Mouse (Mus musculus) frontal cortex, adult 2 months (tissue): ENCODE measurements around the gene Miga2. TPM values are rescaled to one million over a fixed set of nuclear protein-coding genes. Genes with fewer than 3 reads are reported as not detected.
A peak's percentile ranks its signal among the peaks of the same experiment; 100 is the strongest.

ENCODE experiments used
- DNase-seq, 2 experiments: peaks; one replicate each; pipeline ENCODE4 v3.0.0; 2022; ENCODE audit warnings: low spot score in 1 of 2; ENCODE audit errors: extremely low spot score in 1 of 2
- polyA plus RNA-seq: library from polyadenylated mRNA; depleted of rRNA; stranded (reverse); fragments of >200 nt; gene quantifications from 2 replicates; pipeline ENCODE4 v1.2.3, GENCODE M21; 2012

The Miga2 gene
- polyA plus RNA-seq, 1 experiment, result 86.8 TPM

GRCm38 (mm10) chr2:30357552-30358510 lies 6.2 kb upstream of the Miga2 start:
- DNase-seq, result peak in 1 of 2 experiments; percentile 66

DNA sequence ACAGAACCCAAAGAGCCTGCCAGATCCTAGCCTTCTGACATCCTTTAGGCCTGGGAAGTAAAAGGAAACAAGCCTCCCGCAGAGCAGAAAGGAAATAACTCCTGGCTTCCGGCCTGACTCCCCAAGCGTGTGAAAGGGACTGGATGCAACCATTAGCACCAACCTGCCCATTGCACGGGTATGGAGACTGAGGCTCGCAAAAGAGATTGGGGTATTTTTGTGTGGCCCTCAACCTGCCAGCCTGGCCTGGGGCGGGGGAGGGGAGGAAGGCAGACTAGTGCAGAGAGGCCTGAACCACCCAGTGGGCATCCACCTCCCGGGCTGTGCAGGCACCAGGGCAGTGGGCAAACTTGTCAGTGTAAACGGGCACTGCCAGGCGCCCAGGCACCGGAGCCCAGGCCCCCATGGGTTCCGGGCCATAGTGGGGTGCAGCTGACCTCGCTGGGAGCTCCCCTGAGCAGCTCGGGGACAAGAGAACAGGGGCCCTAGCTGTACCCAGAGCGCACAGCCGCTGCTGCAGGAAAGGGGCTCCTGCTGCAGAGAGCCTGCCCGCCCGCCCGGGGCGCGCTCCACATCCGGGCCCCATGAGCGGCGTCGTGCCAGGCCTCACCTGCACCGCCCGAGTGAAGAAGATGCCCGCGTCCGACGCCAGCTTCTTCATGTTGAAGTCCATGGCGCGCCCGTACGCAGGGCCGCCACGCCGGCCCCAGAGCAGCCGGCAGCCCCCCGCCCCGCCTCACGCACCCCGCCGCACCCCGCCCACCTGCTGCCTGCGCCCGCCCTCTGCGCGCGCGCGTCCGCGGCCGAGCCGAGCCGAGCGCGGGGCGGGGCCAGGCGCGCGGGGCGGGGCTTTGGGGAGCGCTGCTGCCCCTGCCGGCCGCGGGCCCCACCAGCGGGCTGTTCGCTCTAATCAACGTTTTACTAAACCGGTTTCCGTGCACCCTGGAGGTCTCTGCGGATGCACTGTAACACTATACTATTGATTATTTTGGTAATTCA lies 5.2 kb upstream of the Miga2 start, which contains the start of gene Sh3glb2:
Sh3glb2 (minus strand) TSS at position 805 of the 999 bp plus-strand sequence.
- DNase-seq, result peak in 1 of 2 experiments; percentile 78

DNA sequence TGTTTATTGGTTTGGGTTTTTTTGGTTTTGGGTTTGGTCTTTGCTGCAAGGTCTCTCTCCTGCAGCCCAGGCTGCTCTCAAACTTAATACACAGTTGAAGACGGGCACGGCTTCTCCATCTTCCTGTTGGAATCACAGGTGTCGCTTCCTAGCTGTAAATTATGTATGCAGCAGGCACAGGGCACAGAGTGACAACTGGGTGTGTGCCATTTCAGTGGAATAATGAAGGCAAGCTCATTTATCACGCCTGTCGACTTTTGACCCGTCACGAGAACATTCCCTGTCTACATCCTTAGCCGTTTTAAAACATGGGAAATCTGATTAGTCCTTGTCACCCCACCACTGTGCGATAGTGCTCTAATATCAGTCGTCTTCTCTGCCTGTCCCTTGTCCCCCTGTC lies 3.4 kb upstream of the Miga2 start:
- DNase-seq, result no peak

- no peak for DNase-seq
These were observed 1.2 kb upstream of the Miga2 start for GRCm38 (mm10) chr2:30362865-30363264.

GRCm38 (mm10) chr2:30365281-30366069 lies 1.4 kb downstream of the Miga2 start:
- DNase-seq, result no peak

DNA sequence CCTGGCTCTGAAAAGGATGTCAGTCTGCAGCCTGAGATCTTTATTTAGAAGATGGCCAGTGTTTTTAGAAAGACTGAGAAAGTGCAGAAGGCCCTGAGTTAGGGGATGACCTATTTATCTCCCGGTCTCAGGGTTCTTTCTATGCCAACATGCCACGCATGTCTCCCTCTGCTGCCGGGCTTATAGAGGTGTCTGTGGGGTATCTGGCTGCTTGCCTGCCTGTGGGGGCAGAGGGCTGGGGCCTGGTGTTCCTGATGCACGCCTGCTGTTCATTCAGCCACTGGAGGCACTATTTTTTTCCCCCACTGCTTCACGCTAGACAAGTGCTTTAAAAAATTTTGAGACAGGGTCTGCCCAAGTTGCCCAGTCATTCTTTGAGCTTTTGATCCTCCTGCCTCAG lies 2.2 kb downstream of the Miga2 start:
- DNase-seq, result peak in 1 of 2 experiments; percentile 47

GRCm38 (mm10) chr2:30371544-30371943 lies 7.5 kb downstream of the Miga2 start:
- no peak for DNase-seq

GRCm38 (mm10) chr2:30372726-30373125 lies 8.7 kb downstream of the Miga2 start:
- no peak for DNase-seq

DNA sequence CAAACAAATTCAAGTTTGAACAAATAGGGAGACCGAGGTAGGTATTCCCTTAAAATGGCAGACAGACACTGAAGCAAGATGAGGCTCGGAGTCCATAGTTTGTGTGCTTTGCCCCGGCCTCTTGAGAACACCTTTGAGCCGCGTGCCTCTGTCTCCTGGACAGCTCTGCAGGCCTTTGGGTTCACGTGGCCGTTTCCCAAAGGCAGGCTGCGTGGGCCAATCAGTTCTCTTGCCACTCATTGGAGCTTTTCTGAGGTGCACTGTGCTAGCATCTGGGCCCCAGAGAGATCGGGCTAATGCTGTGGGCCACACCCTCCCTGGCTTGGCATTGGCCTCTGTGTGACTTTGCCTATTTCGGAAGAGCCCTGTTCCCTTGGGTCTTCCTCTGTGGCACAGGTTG lies 11.9 kb downstream of the Miga2 start:
- no peak for DNase-seq

DNA sequence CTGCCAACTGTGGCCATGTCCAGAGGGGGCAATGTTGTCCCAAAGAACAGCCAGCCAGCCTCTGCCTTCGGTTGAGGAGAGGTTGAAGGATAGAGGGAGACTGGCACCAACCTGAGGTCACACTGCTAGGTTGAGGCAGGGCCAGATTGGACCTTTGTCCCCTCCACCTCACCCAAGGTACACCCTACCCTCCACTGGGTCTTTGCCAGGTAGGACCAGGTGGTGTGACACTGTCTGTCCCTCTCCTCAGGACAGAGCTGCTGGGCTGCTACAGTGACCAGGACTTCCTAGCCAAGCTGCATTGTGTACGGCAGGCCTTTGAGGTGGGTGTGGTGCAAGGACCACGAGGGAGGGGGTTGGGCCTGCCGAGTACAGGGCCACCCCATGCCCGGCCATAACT lies 13.7 kb downstream of the Miga2 start:
- no peak for DNase-seq

GRCm38 (mm10) chr2:30379307-30379706 lies 15.3 kb downstream of the Miga2 start:
- DNase-seq, result no peak

DNA sequence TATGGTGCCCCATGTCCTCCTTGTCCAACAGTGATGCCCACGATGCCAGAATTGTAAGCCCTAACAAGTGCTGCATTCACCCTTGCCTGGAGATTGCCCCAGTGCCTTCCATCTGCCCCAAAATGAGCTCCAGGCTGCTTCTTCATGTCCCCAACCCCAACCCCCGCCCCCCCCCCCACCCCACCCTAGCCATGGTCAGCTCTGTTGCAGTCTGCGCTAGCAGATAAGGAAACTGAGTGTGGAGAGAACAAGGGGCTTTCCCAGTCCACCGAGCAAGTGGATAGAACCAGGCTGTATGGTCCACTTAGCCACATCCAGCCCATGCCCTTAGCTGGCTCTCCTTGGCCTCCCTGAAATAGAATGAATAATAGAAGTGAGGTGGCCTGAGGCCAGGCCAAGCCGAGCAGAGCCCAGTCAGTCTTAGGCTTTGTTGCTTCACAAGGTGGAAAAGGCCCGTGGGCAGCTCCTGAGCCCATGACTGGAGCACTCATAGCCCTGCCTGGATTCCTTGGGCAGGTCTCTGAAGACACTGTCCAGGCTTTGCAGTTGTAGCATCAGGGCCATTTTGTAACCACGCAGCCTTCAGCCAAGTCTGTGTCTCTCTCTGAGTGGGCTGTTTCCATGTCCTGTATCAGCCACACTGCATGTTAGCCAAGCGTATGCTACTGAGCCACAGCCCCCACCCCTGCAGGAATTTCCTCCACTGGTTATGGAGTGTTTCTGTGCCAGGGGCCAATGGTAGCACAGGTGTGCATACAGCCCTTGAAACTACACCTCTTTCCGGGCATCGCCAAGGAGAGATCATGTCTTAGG lies 16.7 kb downstream of the Miga2 start:
- no peak for DNase-seq

GRCm38 (mm10) chr2:30381377-30381725 lies 17.3 kb downstream of the Miga2 start:
- DNase-seq, result no peak

GRCm38 (mm10) chr2:30384814-30385213 lies 20.8 kb downstream of the Miga2 start:
- DNase-seq, result peak in 1 of 2 experiments; percentile 46

- no peak for DNase-seq
These were observed 21.6 kb downstream of the Miga2 start for GRCm38 (mm10) chr2:30385591-30385990.

DNA sequence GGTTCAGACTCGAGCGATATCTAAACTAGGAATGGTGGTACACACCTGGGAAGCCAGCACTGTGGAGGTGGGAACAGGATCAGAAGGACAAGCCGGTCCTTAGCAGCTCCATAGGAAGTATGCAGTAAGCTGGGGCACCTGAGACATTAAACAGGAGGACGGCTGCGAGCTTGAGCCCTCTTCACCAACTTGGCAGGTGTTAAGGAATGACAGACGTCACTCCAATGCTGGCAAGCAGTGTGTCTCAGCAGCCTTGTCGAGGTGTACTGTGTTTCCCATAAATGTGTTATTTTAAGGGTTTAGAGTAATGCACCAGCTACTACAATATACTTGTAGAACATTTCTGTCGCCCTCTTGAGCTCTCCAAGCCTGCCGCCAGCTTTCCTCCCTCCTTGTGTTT lies 22.9 kb downstream of the Miga2 start:
- DNase-seq, result no peak

DNA sequence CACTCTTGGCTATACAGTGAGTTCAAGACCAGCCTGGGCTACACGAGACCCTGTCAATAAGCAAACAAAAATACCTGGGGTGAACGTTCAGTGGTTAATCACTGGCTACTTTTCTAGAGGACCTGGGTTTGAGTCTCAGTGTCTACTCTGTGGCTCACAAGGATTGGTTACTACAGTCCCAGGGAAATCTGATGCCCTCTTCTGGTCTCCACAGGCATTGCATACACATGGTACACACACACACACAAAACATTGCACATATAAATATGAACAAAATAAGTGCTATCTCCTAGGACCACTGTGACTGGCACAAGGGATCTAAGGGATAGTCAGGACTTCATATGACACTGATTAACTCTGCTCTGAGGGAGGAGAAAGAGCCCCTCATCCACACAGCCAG lies 25.0 kb downstream of the Miga2 start:
- DNase-seq, result no peak

DNA sequence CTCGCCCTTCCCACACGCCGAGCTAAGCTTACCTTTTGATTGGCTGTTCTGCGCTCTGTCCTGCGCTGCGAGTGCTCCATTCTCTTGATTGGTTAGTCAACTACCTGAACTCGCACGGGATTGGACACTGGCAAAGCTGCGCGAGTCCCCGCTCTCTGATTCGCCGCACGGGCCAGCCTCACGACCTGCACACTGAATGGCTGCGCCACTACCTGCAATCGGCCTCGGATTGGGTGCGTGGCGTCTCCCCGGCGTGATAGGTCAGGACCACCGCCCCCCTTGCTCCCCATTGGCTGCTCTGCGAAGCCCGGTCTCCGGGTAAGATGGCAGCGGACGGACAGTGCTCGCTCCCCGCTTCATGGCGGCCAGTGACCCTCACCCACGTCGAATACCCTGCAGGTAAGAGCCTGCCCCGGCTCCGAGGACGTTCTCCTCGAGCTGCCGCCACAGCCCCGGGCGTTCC lies 28.1 kb downstream of the Miga2 start, which contains the start of gene Dolpp1:
Dolpp1 (plus strand) TSS at position 141 of the 463 bp plus-strand sequence.
- DNase-seq, result peak; percentile 99
